Mouse (Mus musculus) limb, embryonic 14.5 days (tissue): ENCODE data around the gene Wdr46. TPM values are rescaled to one million over a fixed set of nuclear protein-coding genes. Genes with fewer than 3 reads are reported as not detected.
"Not testable (repeated sequence)": the region's sequence is repeated elsewhere in the genome, so short reads cannot be mapped to it uniquely, and the experiment has no call there.

Experiments used
- ATAC-seq: fragments of 200-750 bp; cut with Nextera tagmentation; 2 replicates; pipeline ENCODE4 v1.8.0; 2017; ENCODE audit warnings: low read depth, moderate number of reproducible peaks, moderate TSS enrichment; ENCODE audit not compliant: low FRiP score
- DNase-seq: peaks from one replicate; pipeline ENCODE4 v3.0.0-alpha.2; 2015; ENCODE audit warnings: low spot score
- H3K27ac ChIP-seq: fragments of 300-500 bp; sonication (generic); replicated peaks from 2 replicates; pipeline ENCODE4 v1.5.1; 2014; ENCODE audit warnings: low read depth, mild to moderate bottlenecking, low read length, moderate library complexity, mixed read lengths
- H3K27me3 ChIP-seq: fragments of 300-500 bp; sonication (generic); 2 replicates; pipeline ENCODE4 v1.6.1; 2014; ENCODE audit warnings: low read length, mixed read lengths; ENCODE audit not compliant: control insufficient read depth, insufficient read depth
- H3K36me3 ChIP-seq: fragments of 300-500 bp; sonication (generic); 2 replicates; pipeline ENCODE4 v1.6.1; 2014; ENCODE audit warnings: mild to moderate bottlenecking, low read length, moderate library complexity, mixed read lengths; ENCODE audit not compliant: control insufficient read depth, insufficient read depth
- H3K4me1 ChIP-seq: fragments of 300-500 bp; sonication (generic); 2 replicates; pipeline ENCODE4 v1.6.1; 2014; ENCODE audit warnings: antibody characterized with exemption, low read length, mixed read lengths; ENCODE audit not compliant: control insufficient read depth, insufficient read depth
- H3K4me2 ChIP-seq: fragments of 300-500 bp; sonication (generic); replicated peaks from 2 replicates; pipeline ENCODE4 v1.6.1; 2014; ENCODE audit warnings: low read depth, mild to moderate bottlenecking, low read length, moderate library complexity; ENCODE audit not compliant: severe bottlenecking
- H3K4me3 ChIP-seq: fragments of 300-500 bp; sonication (generic); replicated peaks from 2 replicates; pipeline ENCODE4 v1.5.1; 2014; ENCODE audit warnings: low read length
- H3K9ac ChIP-seq: fragments of 300-500 bp; sonication (generic); 2 replicates; pipeline ENCODE4 v1.6.1; 2014; ENCODE audit warnings: mild to moderate bottlenecking, low read depth, low read length, moderate library complexity; ENCODE audit not compliant: severe bottlenecking
- H3K9me3 ChIP-seq: fragments of 300-500 bp; sonication (generic); 2 replicates; pipeline ENCODE4 v1.6.1; 2016; ENCODE audit warnings: low read length; ENCODE audit not compliant: control insufficient read depth
- POLR2A ChIP-seq: fragments of 200-500 bp; IDR thresholded peaks from 2 replicates; pipeline ENCODE4 v1.8.0; 2012; ENCODE audit warnings: inconsistent platforms, mild to moderate bottlenecking, moderate library complexity, borderline replicate concordance; ENCODE audit not compliant: insufficient read depth, insufficient read length; ENCODE audit errors: extremely low read depth
- WGBS: fragments of 180-500 bp; shearing (Covaris S2); extraction: QIAGEN DNeasy Blood & Tissue Kit; methylation state at CpG from one replicate; pipeline ENCODE4 v1.1.7; 2014; 5-methylcytosine and 5-hydroxymethylcytosine counted together
- polyA plus RNA-seq, 2 experiments: library from polyadenylated mRNA; depleted of rRNA in 1 of 2; stranded (reverse) in 1 of 2; unstranded in 1 of 2; fragments of >200 nt; fragmentation: Nextera tagmentation in 1 of 2; extraction: Ambion mirVana in 1 of 2; gene quantifications; 2 replicates each; pipeline versions ENCODE4 v1.2.1 to v1.2.3; 2012 to 2014

Wdr46 gene
- polyA plus RNA-seq, 2 experiments = 21.6 to 30.9 TPM

DNA sequence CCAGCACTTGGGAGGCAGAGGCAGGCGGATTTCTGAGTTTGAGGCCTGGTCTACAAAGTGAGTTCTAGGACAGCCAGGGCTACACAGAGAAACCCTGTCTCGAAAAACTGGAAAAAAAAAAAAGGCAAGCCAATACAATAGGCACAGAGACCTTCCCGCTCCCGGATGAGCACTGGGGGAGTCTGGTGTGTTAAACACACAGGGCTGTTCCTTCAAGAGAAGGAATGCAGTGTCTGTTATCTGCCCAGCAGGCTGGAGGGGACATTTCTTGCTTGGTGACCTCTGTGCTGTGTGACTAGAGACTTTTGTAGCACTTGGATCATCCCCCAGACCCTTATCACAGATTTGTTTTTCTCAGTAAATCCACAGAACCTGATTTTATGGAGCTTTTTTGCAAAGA, 38.8 kb upstream of the Wdr46 start:
- no peak for ATAC-seq
- no peak overlapping the region for H3K27ac ChIP-seq
- 64% methylated on average over 4 of the region's 4 CpGs for WGBS
- H3K4me3 ChIP-seq = no peak overlapping the region
- DNase-seq = no peak
- no peak overlapping the region for H3K4me2 ChIP-seq
- no peaks in the 10 kb centered on the region for H3K4me1 ChIP-seq
- no peaks in the 10 kb centered on the region for H3K9me3 ChIP-seq
- H3K27me3 ChIP-seq = no peaks in the 10 kb centered on the region
- no peaks in the 10 kb centered on the region for H3K36me3 ChIP-seq
- H3K9ac ChIP-seq = no peak overlapping the region
- TF ChIP-seq POLR2A = no peak

DNA sequence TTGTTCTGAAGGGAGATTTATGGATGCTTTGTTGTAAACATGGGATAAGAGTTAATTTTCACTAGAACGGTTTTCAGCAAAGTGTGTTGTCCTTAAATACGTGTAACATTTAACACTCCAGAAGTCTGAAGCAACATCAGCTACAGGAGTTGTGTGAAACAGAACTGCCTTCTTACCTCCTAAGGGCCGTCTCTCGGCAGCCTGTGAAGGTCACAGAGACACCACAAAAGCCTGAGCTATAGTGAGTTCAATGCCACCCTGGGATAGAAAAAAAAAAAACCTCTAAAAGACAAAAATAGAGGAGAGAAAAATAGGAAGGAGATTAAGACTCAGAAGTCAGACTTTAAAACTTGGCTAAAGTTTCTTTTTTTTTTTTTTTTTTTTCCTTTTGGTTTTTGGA, 38.4 kb upstream of the Wdr46 start:
- Histone ChIP-seq H3K4me3 (no peak overlapping the region), H3K9me3 (no peaks in the 10 kb centered on the region), H3K36me3 (no peaks in the 10 kb centered on the region), H3K27me3 (no peaks in the 10 kb centered on the region), H3K27ac (no peak overlapping the region), H3K4me1 (no peaks in the 10 kb centered on the region), H3K4me2 (no peak overlapping the region), H3K9ac (no peak overlapping the region)
- ATAC-seq (no peak), DNase-seq (no peak)
- WGBS = 35% methylated on average over 4 of the region's 4 CpGs
- TF ChIP-seq POLR2A = no peak

DNA sequence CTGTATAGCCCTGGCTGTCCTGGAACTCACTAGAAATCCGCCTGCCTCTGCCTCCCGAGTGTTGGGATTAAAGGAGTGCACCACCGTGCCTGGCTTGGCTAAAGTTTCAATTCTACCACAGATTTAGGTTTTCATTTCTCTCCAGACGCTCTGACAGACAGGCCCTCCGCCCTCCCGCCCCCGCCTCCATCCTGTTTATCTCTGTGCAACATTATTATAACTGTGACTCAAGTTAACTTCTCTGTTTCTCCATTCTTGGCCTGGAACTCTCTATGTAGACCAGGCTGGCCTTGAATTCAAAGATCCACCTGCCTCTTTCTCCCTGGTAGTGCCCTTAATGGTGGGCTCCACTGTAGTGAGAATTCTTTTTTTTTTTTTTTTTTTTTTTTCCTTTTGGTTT, 38.0 kb upstream of the Wdr46 start:
- no peak overlapping the region for H3K9ac ChIP-seq
- no peaks in the 10 kb centered on the region for H3K4me1 ChIP-seq
- no peaks in the 10 kb centered on the region for H3K36me3 ChIP-seq
- H3K4me3 ChIP-seq = no peak overlapping the region
- WGBS = 86% methylated on average over 7 of the region's 7 CpGs
- no peak for ATAC-seq
- no peaks in the 10 kb centered on the region for H3K9me3 ChIP-seq
- no peak for DNase-seq
- H3K4me2 ChIP-seq = no peak overlapping the region
- no peaks in the 10 kb centered on the region for H3K27me3 ChIP-seq
- no peak for TF ChIP-seq POLR2A
- no peak overlapping the region for H3K27ac ChIP-seq

DNA sequence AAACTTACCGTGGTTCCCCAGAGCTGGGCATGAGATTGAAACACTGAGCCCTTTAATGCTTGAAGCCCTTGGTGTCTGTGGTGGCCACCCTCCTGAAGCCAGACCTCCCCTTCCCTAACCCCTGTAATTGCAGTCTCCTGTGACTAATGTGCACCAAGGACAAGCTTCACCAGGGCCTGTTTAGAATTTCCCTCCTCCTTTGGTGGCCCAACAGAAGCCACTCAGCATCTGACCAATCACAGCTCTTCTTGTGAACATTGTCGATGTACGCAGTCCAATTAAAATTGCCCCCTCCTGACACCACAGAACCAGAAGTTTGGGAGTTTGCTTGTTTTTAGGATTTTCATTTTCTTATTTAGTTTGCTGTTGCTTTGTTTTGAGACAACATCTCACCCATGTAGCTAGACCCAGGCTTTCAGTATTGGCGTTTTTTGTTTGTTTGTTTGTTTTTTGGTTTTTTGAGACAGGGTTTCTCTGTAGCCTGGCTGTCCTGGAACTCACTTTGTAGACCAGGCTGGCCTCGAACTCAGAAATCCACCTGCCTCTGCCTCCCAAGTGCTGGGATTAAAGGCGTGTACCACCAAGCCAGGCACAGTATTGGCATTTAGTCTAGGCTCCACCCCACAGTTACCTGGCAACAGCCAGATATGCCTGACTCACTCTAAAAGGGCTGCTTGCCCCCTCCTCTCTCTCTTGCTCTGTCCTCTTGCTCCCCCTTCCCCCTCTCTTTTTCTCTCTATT, 36.4 kb upstream of the Wdr46 start:
- DNase-seq, H3K4me2 ChIP-seq, H3K36me3 ChIP-seq, H3K4me3 ChIP-seq, H3K27me3 ChIP-seq, H3K4me1 ChIP-seq, H3K9me3 ChIP-seq, ATAC-seq, H3K9ac ChIP-seq, H3K27ac ChIP-seq: not testable (repeated sequence)
- 68% methylated on average over 6 of the region's 6 CpGs for WGBS

DNA sequence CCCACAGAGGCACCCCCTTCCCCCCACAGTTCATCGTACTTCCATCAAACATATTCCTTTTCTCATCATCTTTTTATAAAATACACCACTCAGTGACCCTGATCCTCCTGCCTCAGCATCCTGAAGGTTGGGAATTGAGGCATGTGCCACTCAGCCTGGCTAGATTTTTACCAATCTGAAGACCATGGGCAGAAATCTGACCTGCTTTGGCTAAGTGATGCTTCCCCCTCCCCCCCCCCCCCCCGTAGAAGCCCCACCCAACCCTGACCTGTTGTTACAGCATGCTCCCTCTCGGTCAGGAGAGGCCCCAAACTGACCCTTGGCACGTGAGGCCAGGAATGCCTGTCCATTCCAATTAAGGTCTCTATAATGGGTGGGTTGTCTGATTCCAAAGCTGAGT, 35.6 kb upstream of the Wdr46 start, which contains the start of gene Platr17:
TSS of gene Platr17 (plus strand) at position 301 of the 400 bp plus-strand sequence.
- H3K27ac ChIP-seq, H3K4me2 ChIP-seq, H3K9ac ChIP-seq, H3K4me1 ChIP-seq, ATAC-seq, H3K4me3 ChIP-seq, H3K9me3 ChIP-seq, DNase-seq, H3K36me3 ChIP-seq, H3K27me3 ChIP-seq: not testable (repeated sequence)
- 36% methylated on average over 3 of the region's 4 CpGs for WGBS
